Mouse (Mus musculus) v-Abl transformed pro-B cells (cell line): Measurements from ENCODE around the gene Lemd2.

Source experiments
- in situ Hi-C, 2 experiments: fragments of 400-800 bp; cut with MboI; formaldehyde crosslinking; loops; one replicate each; pipeline ENCODE4 v1.15.1; 2025; ENCODE audit not compliant: unreplicated experiment in 2 of 2

Gene Lemd2

DNA sequence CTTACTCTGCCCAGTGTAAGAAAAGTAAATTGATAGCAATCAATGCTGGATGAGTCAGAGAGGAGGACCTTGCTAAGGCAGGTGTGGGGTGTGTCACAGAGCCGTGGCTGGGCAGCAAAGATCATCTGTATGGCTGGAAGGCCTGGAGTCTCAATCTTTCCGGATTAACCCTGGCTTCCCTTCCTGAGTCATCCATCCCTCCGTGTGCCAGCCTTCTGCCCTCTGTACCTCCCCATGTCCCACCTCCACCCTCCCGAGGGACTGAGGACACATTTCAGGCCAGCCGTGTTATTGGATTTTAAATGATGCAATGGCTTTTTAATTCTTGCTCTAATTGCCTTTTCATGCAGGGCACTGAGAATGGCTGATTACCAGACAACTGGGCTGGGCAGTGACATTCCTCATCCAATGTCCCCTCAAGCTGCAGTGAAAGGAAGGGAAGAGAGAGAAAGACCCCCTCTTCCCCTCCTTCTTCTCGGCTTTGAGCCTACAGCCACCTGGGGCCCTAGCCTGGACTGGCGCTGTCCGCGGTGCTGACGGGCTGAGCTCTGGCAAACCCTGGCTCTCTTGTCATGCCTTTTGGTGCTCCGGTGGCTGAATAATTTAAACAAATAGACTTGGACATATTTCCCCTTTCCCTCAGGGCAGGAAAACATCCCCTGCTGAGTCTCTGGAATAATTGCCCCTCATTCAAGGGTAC, 24.1 kb upstream of the Lemd2 start:
- in situ Hi-C loops: no loop called here

DNA sequence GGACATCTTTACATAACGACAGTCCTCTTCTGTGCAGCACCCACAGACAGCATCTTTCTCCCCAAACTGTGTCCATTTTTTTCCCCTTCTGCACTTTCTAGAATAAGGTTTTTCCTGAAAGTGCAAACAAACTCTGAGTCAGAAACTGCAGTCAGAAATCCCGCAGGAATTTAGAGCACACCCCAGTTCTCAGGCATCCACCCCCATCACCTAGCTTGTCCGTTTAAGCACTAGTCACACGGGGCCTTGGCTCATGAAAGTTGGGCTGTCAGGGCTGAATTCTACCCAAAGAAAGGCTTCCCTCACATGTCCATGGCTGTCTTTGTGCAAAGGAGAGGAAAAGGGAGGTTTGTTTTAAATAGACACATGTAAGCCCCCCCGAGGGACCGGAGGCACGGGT, 23.0 kb upstream of the Lemd2 start:
- in situ Hi-C loops: no loop called here

DNA sequence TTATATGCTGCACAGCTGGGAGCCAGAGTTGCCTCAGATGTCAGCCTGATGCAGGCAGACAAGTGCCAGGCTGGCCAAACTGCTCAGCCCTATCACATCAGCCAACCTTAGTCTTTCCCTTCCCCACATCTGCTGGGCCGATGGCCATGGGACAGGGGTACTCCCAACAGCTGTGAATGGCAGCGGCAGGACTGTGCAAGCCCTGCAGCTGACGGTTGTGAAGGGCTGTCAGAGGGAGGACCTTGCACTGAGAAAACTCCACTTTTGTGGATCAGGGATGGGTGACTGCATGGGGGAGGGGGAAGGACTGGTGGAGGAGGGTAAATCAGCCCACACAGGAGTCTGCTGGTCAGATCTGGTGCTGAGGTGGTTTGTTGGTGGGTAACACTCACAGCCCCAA, 22.4 kb upstream of the Lemd2 start:
- in situ Hi-C loops: no loop called here

DNA sequence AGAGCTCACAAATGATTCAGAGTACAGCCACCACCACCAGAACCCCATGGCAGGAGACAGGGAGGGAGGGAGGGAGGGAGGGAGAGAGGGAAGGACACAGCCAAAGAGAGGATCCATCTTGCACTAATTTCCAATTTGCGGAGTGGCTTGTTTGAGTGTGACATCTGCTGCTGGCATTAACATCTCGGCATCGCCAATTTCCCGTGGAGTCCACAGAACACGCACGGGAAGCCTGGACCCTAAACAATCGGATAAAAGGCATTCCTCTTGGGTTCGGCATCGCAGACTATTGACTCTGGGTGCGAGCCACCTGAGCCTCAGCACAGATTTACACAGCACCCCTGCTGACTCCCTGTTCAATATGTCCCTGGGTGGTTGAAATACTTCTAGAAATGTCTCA, 21.5 kb upstream of the Lemd2 start:
- in situ Hi-C loops: no loop called here

DNA sequence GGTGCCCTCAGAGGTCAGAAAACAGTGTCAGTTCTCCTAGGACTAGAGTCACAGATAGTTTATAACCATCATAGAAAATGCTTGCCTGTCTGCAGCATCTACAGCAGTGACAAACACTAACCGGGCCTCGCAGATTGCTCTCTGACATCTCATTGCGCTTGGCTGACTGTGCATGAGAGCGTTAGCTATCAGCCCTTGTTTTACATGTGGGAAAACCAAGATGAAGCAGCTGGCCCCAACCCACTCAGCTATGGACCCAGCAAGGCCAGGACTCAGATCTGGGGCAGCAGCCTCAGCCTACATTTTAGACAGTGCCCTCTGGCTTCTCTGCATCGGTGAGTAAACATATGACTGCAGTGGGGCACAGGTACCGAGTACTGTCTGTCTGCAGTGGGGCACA, 19.6 kb upstream of the Lemd2 start:
- in situ Hi-C loops: no loop called here

DNA sequence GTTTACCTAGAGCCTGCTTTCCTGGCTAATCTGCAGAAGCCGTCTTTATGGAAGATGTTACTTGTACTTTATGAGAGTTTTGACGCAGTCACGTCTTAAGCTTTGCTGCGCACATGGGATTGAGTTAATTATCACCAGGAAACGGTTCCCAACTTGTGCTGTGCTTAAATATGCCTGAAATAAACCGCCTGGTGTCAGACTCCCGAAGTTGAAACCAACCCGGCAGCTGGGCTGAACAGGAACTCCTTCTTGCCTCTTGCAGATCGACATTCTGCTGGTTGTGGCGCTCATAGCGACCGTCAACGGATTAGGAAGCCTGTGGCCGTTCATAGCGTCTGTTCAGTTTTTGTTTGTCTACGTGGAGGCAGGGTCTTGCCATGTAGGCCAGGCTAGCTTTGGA, 17.3 kb upstream of the Lemd2 start:
- in situ Hi-C loops: no loop called here

DNA sequence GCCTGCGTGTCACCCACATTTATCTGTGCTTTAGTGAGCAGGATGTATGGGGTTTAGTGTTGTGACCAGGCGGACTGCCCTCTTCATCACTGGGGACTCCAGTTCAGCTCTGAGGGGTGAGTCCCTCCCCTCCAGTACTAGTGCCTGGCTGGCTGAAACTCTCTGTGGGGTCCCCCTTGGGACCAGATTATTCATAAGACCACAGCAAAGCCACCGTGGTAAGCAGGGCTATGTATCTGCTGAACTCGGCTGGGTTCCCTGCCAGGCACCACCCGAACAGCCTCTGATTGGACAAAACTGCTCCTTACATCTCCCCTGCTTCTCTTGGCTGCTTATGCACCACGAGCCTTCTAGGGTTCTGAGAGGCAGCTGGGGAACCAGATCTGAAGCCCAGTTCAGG, 14.6 kb upstream of the Lemd2 start:
- in situ Hi-C loops: no loop called here

DNA sequence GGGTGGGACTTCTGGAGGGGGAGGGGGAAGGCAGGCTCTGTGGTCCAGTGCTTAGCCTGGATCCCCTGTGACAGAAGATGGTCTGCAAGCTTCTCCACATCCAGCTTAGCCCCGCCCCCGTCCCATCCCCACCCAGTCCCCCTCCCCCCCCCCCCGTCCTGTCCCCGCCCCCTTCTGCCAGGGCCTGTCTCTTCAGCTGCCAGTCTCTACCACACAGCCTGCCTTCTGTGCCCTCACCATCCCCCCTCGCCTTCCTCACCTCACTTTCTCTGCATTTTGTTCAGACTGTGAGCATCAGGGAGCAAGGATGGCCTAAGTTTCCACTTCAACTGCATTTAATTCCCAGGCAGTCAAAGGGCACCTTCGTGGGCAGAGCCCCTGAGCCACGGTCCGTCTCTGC, 14.1 kb upstream of the Lemd2 start:
- in situ Hi-C loops: no loop called here

DNA sequence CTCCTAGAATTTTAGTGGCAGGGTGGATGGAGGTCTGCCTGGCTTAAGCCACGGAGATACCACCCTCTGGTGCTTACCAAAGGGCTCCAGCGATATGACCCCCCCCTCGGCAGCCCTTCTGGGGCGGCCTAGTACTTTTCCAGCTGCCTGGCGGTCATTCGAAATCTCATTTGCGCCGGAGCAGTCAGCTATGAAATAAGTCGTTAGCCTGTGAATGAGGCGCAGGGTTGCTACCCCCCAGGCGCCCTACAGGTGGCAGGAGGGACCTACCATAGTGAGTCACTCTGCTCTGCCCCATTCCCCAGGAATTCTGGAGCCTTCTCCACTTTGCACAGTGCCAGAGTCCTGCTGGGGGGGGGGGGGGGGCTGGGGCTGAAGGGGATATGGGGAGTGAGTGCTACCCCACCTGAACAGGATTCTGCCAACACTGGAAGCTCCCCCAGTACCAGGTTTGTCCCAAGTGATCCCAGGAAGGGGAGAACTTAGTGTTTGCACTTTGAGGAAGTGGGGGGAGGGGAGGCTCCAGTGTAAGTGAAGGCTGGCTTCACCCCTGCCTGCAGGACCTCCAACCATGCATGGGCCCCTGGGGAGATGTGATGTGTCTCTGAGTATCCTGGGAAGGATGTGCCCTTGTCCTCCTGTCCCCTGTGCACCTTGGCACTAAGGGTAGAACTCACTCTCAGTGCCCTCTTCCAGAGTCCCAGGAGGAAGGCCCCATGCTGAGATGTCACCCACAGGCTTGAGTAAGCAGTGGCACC, 8.7 kb upstream of the Lemd2 start:
- in situ Hi-C loops: no loop called here

DNA sequence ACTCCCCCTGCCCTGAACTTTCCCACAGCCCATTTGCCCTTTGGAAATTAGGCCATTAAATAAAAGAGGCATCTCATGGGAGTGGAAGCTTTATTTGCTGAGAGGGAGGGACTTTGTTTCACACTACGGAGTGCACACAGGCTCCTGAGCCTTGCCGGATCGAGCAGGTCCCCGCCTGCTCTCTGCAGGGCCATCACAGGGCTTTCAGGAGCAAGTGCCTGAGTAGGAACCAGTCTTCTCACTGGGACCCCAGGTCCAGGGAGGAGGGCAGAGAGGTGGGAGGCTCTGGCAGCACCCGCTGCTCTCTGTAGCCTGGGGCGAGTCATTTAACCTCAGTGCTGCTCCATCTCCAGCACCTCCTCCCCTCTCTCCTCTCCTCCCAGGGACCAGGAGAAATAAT, 7.7 kb upstream of the Lemd2 start:
- in situ Hi-C loops: no loop called here

DNA sequence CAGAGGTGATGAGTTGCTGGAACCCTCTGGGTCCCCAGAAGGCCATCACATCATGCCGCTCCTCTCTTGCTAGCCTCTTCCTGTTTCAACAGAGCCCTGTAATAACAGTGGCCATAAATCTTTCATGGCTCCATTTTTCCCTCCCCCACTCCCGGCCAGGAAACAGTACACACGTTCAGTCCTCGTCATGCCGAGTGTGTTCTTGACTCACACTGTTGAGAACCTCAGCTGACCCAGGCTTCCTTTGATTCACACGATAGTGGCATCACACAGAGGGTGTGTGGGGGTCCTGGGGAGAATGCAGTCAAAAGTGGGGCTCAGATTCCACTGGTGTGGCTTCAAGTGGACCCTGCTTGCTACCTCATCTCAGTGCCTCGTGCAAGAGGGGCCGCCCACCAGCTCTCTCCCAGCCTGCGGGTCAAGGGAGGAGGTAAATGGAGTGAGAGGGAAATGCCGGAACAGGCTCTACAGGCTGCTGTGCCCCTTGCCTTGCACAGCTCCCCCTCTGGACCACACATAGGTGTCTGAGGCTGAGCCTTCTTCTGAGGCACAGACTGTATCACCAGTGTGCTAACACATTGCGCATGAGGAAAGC, 2.9 kb upstream of the Lemd2 start:
- in situ Hi-C loops: loop anchor here in 1 of 2 experiments (10.0 kb wide), 1 partner anchor 952 kb away; the partner anchor contains the start of gene Luc7l

DNA sequence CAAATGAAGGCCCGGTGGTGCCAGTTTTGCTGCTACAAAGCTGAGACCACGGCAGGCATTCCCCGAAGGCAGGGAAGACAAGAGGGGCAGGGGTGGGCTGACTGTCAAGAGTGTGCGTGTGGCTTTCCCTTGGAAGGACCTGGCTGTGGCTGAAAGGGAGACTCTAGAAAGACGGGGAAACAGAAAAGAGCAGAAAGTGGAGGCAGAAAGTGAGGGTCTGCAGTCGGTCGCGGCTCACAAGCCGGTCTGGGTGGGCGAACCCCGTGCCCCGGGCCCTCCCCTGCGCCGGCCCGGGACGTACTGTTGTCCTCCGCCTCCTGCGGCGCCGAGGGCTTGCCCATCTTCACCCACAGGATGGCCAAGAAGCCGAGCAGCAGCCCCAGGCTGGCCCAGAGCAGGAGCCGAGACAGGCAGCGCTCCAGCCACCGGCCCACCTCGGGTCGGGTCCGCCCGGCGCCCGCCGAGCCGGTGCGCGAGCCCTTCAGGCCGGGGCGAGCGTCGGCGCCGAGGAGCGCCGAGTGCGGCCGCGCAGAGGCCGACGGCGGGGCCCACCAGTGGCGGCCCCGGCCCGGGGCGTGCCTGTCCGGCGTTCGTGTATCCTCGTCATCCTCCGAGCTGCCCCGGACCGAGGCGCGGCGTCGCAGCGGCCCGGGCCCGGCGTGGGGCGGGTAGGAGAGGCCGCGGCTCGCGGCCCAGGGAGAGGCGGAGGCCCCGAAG, 753 bp downstream of the Lemd2 start:
- in situ Hi-C loops: loop anchor here in 1 of 2 experiments (10.0 kb wide), 1 partner anchor 949 kb away; the partner anchor contains the start of gene Luc7l

DNA sequence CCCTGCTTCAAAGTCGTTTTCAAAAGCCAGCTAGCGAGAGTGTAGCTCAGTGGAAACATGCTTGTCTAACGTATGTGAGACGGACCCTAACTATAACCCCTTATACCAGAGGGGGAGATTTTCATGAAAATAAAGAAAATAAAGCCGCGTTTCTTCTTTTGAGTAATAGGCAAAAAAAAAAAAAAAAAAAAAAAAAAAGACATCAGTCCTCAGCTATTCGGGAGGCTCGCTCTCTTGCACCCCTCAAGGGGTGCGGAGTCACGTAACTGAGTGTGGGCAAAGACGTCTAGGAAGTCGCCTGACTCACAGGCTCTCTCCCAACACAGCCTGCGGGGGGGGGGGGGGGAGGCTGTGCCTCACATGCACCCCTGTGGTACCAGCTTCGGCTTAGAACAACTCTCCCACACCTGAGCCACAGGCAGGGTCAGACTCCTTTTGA, 1.3 kb downstream of the Lemd2 start:
- in situ Hi-C loops: loop anchor here in 1 of 2 experiments (10.0 kb wide), 1 partner anchor 948 kb away; the partner anchor contains the start of gene Luc7l

DNA sequence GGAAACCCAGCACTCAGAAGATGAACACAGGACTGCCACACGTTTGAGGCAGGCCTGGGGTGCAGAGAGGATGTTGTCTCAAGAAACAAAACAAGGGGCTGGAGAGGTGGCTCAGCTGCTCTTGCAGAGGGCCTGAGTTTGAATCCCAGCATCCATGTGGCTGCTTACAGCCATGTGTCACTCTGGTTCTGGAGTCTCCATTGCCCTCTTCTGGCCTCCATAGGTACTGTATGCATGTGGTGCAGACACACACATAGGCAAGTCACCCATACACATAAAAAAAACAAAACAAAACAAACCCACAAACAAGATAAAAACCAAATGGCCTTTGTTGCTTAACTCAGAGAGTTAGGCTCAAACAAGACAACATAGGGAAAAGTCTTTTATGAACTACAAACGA, 2.3 kb downstream of the Lemd2 start:
- in situ Hi-C loops: loop anchor here in 1 of 2 experiments (10.0 kb wide), 1 partner anchor 947 kb away; the partner anchor contains the start of gene Luc7l

DNA sequence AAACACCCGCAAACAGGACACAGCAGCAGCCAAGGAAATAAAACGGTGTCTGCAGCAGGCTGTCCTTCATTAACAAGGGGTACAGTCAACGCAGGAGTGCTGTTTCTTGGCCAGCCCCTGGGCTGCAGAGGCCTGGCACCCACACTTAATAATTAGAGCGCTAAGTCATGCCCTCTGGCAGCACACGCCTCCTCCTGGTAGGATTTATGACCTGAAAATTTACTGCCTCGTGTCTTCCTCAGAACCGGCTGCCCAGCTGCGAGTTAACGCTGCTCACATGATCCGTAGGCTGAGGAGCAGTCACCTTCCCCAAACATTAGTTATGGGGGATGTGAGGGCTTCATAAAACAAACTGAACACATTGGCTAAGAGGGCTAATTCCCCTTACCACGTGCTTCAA, 3.5 kb downstream of the Lemd2 start:
- in situ Hi-C loops: loop anchor here in 1 of 2 experiments (10.0 kb wide), 1 partner anchor 946 kb away; the partner anchor contains the start of gene Luc7l

DNA sequence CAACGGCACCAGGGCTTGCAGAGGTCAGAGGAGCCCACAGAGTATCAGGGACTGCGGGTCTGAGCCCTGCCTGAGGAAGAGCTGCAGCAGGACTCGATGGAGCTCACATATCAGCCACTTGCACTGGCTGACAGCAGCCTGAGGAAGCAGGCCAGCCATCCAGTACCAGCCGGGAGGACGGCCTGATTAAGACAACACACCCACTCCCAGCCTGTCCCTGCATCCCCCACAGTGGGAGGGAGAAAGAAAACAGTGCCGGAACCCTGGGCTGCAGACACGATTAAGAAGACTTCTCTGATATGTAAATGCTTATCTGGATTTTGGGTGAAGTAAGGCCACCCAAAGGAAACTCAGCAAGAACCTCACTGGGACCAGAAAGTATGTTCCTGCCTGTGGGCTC, 4.4 kb downstream of the Lemd2 start:
- in situ Hi-C loops: loop anchor here in 1 of 2 experiments (10.0 kb wide), 1 partner anchor 945 kb away; the partner anchor contains the start of gene Luc7l

DNA sequence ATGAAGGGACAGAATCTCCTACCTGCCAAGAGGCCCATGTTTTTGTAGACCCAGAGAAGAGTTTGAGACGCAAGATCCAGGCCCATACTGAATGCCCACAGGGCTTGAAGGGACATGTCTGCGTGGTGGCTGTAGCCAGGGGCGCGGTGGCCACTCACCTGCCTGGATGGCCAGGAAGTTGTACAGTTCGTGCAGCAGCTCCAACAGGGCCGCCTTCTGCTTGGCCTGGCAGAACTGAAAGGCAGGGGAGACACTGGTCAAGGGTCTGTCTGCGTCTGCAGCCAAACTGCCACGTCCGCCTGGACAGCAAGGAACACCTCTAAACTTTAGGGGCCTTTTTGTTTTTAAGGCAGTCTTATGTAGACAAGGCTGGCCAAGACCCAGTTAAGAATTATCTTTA, 5.1 kb downstream of the Lemd2 start:
- in situ Hi-C loops: no loop called here

DNA sequence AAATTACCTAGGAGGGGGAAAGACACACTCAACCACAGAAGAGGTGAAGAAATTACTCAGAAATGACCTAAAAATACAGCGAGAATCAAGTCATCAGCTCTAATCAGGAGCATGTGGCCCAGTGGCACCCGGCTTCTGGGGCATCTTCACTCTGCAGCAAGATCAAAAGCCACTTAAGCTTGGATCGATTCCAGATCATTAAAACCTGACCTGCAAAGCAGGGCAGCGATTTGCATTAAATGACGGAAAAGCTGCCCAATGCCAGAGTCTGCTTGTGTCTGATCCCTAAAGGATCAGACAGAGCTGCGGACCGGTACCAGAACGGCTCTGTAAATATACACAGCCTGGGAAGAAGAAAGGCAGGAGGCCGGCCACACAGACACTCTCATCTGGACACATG, 8.1 kb downstream of the Lemd2 start:
- in situ Hi-C loops: no loop called here

DNA sequence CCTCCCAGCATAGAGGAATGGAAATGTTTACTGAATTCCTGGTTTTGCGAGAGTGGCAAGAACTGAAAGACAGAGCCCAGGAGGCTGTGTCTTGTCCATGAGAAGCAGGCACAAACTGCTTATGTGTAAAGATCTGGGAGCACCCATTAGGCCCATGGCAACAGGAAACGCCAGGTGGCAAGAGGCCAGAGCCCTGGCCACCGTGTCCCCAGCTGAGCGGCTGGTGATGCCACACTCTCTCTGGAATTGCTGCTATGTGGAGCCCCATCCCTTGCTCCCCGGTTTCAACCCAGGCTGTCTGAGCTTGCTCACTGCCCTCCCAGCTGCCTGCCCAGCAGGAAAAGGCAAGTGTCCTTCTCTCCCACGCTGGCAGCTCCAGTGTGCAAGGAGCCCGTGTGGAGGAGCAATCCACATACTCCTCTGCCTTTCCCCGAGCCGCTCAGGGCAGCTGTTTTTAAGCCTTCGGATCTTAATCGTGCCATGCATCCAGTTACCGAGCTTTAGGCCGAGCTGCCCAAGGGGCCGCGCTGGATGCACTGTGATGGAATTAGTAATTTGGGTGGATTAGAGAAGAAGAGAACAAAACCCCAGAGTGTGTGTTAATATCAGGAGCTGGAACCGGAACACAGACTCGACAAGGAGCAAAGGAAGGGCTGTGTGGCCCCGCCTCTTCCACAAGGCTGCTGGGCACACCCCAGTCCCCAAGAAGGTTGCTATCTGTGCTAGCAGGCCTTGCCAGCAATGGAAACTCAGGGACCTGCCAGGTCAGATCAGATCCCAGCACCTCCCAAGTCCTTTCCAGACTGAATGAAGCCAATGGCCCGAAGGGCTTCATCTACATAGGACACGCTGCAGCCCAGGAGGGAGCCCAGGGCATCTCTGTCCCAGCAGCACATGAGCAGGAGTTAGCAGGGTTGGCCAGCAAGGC, 9.7 kb downstream of the Lemd2 start:
- in situ Hi-C loops: loop anchor here in 1 of 2 experiments (5.0 kb wide), 1 partner anchor 323 kb away; no protein-coding TSS in a partner anchor
